Mouse (Mus musculus): ENCODE results near the gene Elavl1. TPM values are rescaled to one million over a fixed set of nuclear protein-coding genes. Genes with fewer than 3 reads are reported as not detected.

The Elavl1 gene
- polyA plus RNA-seq, 1 experiment from 2014 or later: 231 TPM

DNA sequence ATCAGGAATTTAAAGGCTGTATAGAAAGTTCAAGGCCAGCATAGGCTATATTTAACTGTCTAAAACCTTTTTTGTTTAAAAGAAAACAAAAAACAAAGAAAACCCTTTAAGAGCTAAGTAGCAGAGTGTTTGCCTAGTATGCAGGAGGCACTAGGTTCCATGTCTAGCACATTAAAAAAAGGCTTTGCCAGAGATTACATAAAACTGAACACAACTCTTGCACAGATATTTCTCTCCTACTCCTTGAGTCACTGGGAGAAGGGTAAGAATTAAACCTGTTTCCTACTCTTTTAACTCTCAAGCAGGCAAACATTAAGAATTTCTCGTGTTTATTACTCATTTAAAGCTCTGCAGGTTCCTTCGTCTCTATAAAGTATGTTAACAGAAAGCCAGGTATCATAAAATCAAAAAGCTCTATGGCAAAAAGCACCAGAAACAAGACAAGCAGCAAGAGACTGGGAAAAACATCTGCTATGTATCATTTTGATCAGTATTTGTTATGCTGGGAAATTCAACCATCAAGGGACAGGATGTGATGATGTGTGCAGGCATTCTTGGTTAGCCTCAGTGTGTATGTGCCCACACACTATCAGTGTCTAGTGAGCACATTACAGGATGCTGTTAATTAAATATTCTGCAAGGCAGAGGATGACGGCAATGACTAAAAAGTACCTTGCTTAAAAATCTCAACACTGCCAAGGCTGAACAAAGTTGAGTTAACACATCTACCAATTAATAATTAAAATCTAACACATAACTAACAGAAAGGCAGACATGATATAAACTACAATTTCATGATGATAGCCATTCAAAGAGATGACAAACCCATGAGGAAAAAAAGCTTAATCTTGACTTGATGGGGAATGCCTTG is 11.7 kb downstream of the Elavl1 start:
- Histone ChIP-seq H3K4me1 (ENCODE audit: insufficient read depth, low read length) (peaks cover 5% of the 10 kb centered on the region; the same call in 1 of the 2 replicates), H3K27ac (ENCODE audit: low read length) (no peak overlapping the region), H3K4me2 (replicated peaks; ENCODE audit: low read depth, low read length) (no peak overlapping the region), H3K9ac (replicated peaks; ENCODE audit: low read length) (no peak overlapping the region), H3K36me3 (ENCODE audit: insufficient read depth, low read length) (peaks cover 34% of the 10 kb centered on the region), H3K27me3 (ENCODE audit: insufficient read depth, low read length) (no peaks in the 10 kb centered on the region), H3K4me3 (ENCODE audit: low read length) (no peak overlapping the region), H3K9me3 (ENCODE audit: low read length) (no peaks in the 10 kb centered on the region)
- no peak for ATAC-seq (ENCODE audit: low FRiP score, low TSS enrichment)
- WGBS: 69% methylated on average over 3 of the region's 3 CpGs

DNA sequence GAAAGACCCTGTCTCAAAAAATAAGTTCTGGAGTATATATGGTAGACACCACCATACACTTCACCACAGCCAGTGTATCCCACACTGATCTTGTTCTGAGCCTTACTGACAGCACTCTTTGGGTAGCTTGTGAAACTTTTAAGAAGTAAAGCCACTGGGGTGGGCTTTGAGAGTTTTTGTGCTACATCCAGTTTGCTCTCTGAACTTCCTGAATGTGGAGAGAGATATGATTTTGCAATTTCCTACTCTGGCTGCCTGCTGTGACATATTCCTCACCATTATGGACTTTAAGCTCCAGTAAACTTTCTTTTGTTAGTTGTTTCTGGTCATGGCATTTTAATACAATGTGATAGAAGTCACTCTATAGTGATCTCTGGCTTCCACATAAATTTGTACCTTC is 13.1 kb downstream of the Elavl1 start:
- peaks cover 40% of the 10 kb centered on the region for H3K36me3 ChIP-seq (ENCODE audit: insufficient read depth, low read length)
- H3K4me2 ChIP-seq (replicated peaks; ENCODE audit: low read depth, low read length): no peak overlapping the region
- H3K9ac ChIP-seq (replicated peaks; ENCODE audit: low read length): no peak overlapping the region
- no peaks in the 10 kb centered on the region for H3K27me3 ChIP-seq (ENCODE audit: insufficient read depth, low read length)
- no peak overlapping the region for H3K4me3 ChIP-seq (ENCODE audit: low read length)
- no peak for ATAC-seq (ENCODE audit: low FRiP score, low TSS enrichment)
- H3K4me1 ChIP-seq (ENCODE audit: insufficient read depth, low read length): peaks cover 5% of the 10 kb centered on the region; the same call in 1 of the 2 replicates
- H3K9me3 ChIP-seq (ENCODE audit: low read length): no peaks in the 10 kb centered on the region
- H3K27ac ChIP-seq (ENCODE audit: low read length): no peak overlapping the region

DNA sequence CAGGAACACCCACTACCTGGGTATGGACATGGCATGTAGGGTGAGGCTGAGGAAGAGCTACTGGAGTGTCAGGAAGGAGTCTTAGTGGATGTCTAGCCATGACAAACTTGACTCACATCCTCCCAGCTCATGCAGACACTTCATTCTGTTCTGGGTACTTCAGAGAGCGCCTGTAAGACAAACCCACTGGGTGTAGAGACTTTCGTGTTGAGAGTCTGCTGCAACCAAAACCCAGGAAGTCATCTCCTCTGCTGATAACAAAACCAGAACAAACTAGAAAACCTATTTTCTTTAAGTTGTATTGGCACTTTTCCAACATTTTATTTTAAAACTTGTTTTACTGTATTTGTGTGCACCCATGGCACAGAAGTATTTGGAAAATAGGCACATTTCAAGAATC is 19.4 kb downstream of the Elavl1 start:
- Histone ChIP-seq H3K27ac (ENCODE audit: low read length) (no peak overlapping the region), H3K9me3 (ENCODE audit: low read length) (no peaks in the 10 kb centered on the region), H3K4me3 (ENCODE audit: low read length) (no peak overlapping the region), H3K9ac (replicated peaks; ENCODE audit: low read length) (no peak overlapping the region), H3K4me2 (replicated peaks; ENCODE audit: low read depth, low read length) (no peak overlapping the region), H3K4me1 (ENCODE audit: insufficient read depth, low read length) (no peaks in the 10 kb centered on the region), H3K36me3 (ENCODE audit: insufficient read depth, low read length) (peaks cover 75% of the 10 kb centered on the region), H3K27me3 (ENCODE audit: insufficient read depth, low read length) (no peaks in the 10 kb centered on the region)
- 91% methylated on average over 2 of the region's 2 CpGs for WGBS
- ATAC-seq (ENCODE audit: low FRiP score, low TSS enrichment): no peak

DNA sequence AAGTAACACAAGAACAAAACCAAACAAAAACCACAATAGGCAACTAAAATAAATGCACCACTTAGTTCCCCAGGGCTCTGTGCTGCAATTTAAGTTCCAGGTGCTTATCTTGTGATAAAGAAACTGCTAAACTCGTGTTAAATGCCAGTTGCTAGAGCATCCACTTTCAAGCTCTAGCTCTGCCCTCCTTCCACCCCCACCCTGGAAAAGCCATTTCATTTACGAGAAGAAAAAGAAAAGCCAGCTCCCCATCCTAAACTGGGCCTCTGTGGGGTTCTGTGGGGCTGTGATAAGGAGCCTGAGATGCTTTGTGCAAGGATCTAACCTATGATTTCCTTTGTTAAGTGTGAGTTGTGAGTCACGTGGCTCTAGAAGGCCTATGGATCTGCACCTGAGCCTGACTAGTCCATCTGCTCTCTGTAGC is 21.1 kb downstream of the Elavl1 start:
- Histone ChIP-seq H3K4me1 (ENCODE audit: insufficient read depth, low read length) (no peaks in the 10 kb centered on the region), H3K4me2 (replicated peaks; ENCODE audit: low read depth, low read length) (no peak overlapping the region), H3K4me3 (ENCODE audit: low read length) (no peak overlapping the region), H3K9me3 (ENCODE audit: low read length) (no peaks in the 10 kb centered on the region), H3K27ac (ENCODE audit: low read length) (no peak overlapping the region), H3K9ac (replicated peaks; ENCODE audit: low read length) (no peak overlapping the region), H3K36me3 (ENCODE audit: insufficient read depth, low read length) (peaks cover 72% of the 10 kb centered on the region), H3K27me3 (ENCODE audit: insufficient read depth, low read length) (no peaks in the 10 kb centered on the region)
- 87% methylated on average over 3 of the region's 3 CpGs for WGBS
- no peak for ATAC-seq (ENCODE audit: low FRiP score, low TSS enrichment)

DNA sequence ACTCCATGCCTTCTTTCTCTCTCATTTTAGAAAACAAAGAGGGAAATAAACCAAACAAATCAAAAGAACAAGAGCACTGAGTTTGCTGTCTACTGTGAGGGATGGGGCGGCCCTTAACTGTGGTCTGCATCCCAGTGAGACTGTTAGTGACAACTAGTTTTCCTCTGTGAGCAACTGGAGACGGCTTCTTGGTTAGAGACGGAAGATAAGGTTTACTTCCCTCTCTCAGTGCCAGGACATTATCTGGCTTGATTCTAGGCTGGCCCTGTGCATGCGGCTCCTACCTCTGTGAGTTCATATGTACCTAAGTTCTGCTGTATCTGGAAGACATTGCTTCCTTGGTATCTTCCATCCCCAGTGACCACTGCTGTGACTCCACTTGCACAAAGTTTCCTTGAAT is 27.4 kb downstream of the Elavl1 start:
- Histone ChIP-seq H3K4me2 (replicated peaks; ENCODE audit: low read depth, low read length) (no peak overlapping the region), H3K4me3 (ENCODE audit: low read length) (no peak overlapping the region), H3K9me3 (ENCODE audit: low read length) (no peaks in the 10 kb centered on the region), H3K4me1 (ENCODE audit: insufficient read depth, low read length) (no peaks in the 10 kb centered on the region), H3K36me3 (ENCODE audit: insufficient read depth, low read length) (peaks cover 82% of the 10 kb centered on the region), H3K27me3 (ENCODE audit: insufficient read depth, low read length) (no peaks in the 10 kb centered on the region), H3K9ac (replicated peaks; ENCODE audit: low read length) (no peak overlapping the region), H3K27ac (ENCODE audit: low read length) (no peak overlapping the region)
- no peak for ATAC-seq (ENCODE audit: low FRiP score, low TSS enrichment)
- WGBS: 94% methylated on average over 4 of the region's 4 CpGs

DNA sequence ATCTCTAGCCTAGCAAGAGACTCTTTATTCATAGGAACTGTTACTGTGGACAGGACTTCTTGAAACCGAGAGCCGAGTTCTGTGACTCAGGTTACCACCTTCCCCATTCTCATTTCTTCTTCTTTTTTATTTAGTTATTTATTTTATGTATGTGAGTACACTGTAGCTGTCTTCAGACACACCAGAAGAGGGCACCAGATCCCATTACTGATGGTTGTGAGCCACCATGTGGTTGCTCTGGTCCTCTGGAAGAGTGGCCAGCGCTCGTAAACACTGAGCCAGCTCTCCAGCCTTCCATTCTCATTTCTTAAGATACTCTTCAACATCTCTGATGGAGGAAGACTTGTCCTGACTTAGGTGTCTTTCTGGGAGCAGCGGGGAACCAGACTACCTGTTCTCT is 32.5 kb downstream of the Elavl1 start:
- no peak overlapping the region for H3K4me3 ChIP-seq (ENCODE audit: low read length)
- no peaks in the 10 kb centered on the region for H3K4me1 ChIP-seq (ENCODE audit: insufficient read depth, low read length)
- no peaks in the 10 kb centered on the region for H3K9me3 ChIP-seq (ENCODE audit: low read length)
- peaks cover 71% of the 10 kb centered on the region for H3K36me3 ChIP-seq (ENCODE audit: insufficient read depth, low read length)
- H3K4me2 ChIP-seq (replicated peaks; ENCODE audit: low read depth, low read length): no peak overlapping the region
- H3K27me3 ChIP-seq (ENCODE audit: insufficient read depth, low read length): no peaks in the 10 kb centered on the region
- H3K27ac ChIP-seq (ENCODE audit: low read length): no peak overlapping the region
- no peak for ATAC-seq (ENCODE audit: low FRiP score, low TSS enrichment)
- 84% methylated on average over 5 of the region's 5 CpGs for WGBS
- H3K9ac ChIP-seq (replicated peaks; ENCODE audit: low read length): no peak overlapping the region

DNA sequence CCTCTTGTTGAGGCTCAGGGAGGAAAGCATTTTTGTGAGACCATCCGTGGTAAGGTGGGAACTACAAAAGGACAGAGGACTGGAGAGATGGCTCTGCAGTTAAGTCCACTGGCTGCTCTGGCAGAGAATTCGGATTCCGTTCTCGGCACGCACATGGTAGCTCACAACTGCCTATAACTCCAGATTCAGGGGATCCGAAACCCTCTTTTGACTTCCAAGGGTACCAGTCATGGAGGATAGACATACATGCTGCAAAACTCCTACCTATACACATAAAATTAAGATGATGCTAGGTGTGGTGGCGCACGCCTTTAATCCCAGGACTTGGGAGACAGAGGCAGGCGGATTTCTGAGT is 49.1 kb downstream of the Elavl1 start:
- 31% methylated on average over 9 of the region's 9 CpGs for whole genome bisulfite sequencing
- Histone ChIP-seq H3K4me1 (ENCODE audit: insufficient read depth, low read length) (peaks cover 8% of the 10 kb centered on the region), H3K9ac (replicated peaks; ENCODE audit: low read length) (peak overlapping the region; percentile 89), H3K27ac (ENCODE audit: low read length) (peak overlapping the region; percentile 76), H3K36me3 (ENCODE audit: insufficient read depth, low read length) (peaks cover 16% of the 10 kb centered on the region), H3K27me3 (ENCODE audit: insufficient read depth, low read length) (no peaks in the 10 kb centered on the region), H3K4me3 (ENCODE audit: low read length) (peak overlapping the region; percentile 94), H3K9me3 (ENCODE audit: low read length) (no peaks in the 10 kb centered on the region), H3K4me2 (replicated peaks; ENCODE audit: low read depth, low read length) (peak overlapping the region; percentile 76)
- no peak for ATAC-seq (ENCODE audit: low FRiP score, low TSS enrichment)

DNA sequence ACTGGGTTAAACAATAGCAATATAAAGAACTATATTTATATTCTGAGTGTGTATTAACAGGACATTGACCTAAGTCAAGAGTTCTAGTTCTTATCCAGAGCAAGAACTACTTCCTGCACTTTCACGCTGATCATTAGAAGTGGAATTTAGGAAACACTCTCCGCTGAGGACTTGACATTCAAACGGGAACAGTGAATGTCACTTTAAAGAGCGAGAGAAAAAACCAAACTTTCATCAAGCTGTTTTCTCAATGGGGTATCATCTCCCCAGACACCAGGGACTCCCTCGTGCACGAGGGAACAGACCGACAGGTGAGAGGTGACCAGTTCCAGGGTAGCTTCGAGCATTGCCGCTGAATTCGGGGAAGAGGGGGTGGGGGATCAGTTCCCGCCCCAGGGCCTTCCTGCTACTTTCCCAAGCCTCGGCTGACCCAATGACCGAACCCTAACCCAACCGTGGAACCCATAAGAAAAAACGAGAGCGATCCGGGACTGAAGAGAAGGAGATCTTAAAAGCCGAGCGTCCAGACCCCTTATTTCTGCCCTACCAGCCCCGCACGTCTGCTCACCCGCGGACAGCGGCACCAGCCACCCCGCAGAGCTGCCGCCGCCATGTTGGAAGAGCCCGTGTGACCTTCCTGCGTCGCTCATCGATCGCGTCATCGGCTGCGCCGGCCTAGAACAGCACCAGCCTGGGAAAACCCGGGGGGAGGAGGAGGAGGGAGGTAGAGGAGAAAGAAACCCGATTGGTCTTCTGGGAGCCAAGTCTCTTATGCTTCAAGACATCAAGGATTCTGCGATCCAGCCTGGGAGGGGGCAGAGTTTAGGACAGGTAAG is 49.7 kb downstream of the Elavl1 start, which contains the start of gene Timm44:
Timm44 (minus strand) TSS at position 639 of the 836 bp plus-strand sequence.
- Histone ChIP-seq H3K4me1 (ENCODE audit: insufficient read depth, low read length) (peaks cover 8% of the 10 kb centered on the region), H3K4me3 (ENCODE audit: low read length) (peak within 1 kb of the TSS; percentile 94), H3K9me3 (ENCODE audit: low read length) (no peaks in the 10 kb centered on the region), H3K27ac (ENCODE audit: low read length) (peak within 1 kb of the TSS; percentile 76), H3K36me3 (ENCODE audit: insufficient read depth, low read length) (peaks cover 18% of the 10 kb centered on the region), H3K9ac (replicated peaks; ENCODE audit: low read length) (peak within 1 kb of the TSS; percentile 89), H3K27me3 (ENCODE audit: insufficient read depth, low read length) (no peaks in the 10 kb centered on the region), H3K4me2 (replicated peaks; ENCODE audit: low read depth, low read length) (peak within 1 kb of the TSS; percentile 76)
- WGBS: under 1% methylated on average over 39 of the region's 39 CpGs
- peak; percentile 96 for ATAC-seq (ENCODE audit: low FRiP score, low TSS enrichment)

DNA sequence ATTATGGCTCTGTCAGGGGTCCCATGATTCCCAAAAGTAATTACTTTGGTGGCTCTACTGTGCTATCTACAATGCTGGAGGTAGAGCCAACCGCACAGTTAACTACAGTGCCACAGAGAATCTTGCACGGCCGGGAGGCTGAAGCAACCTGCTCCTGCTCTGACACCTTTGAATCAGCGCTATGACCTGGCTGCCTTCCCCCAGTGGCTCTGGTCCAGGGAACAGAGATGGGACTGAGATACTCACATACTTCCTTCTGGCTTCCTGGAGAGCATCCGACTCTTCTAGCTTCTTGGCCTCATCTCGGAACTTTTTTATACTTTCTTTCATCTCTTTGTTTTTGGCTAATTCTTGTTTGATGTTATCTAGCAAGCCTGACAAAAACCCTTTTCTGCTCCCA is 55.6 kb downstream of the Elavl1 start:
- no peak overlapping the region for H3K4me2 ChIP-seq (replicated peaks; ENCODE audit: low read depth, low read length)
- 94% methylated on average over 6 of the region's 6 CpGs for WGBS
- no peak overlapping the region for H3K27ac ChIP-seq (ENCODE audit: low read length)
- H3K36me3 ChIP-seq (ENCODE audit: insufficient read depth, low read length): peaks cover 70% of the 10 kb centered on the region
- no peak overlapping the region for H3K9ac ChIP-seq (replicated peaks; ENCODE audit: low read length)
- no peaks in the 10 kb centered on the region for H3K27me3 ChIP-seq (ENCODE audit: insufficient read depth, low read length)
- H3K4me3 ChIP-seq (ENCODE audit: low read length): no peak overlapping the region
- H3K4me1 ChIP-seq (ENCODE audit: insufficient read depth, low read length): peaks cover 2% of the 10 kb centered on the region; the same call in 1 of the 2 replicates
- H3K9me3 ChIP-seq (ENCODE audit: low read length): no peaks in the 10 kb centered on the region
- ATAC-seq (ENCODE audit: low FRiP score, low TSS enrichment): no peak

DNA sequence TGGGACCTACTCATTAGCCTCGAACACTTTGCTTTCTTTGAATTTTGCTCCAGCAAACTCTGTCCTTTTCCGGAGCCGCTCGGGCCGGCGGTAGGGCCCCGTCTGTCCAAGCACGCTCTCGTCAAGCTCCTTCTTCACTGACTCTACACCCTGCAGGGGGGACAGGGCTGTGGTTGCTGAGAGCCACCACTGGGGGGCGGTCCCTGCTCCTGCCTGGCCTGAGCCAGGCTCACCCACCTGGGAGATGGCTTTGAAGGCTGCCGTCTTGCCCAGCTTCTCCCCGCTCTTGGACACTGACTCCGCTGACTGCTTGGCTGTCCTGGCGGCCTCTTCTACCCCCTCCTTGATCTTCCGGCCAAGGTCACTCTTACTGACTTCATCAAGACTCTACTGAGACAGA is 57.6 kb downstream of the Elavl1 start:
- no peak overlapping the region for H3K4me2 ChIP-seq (replicated peaks; ENCODE audit: low read depth, low read length)
- no peak overlapping the region for H3K27ac ChIP-seq (ENCODE audit: low read length)
- no peaks in the 10 kb centered on the region for H3K9me3 ChIP-seq (ENCODE audit: low read length)
- peaks cover 72% of the 10 kb centered on the region for H3K36me3 ChIP-seq (ENCODE audit: insufficient read depth, low read length)
- H3K27me3 ChIP-seq (ENCODE audit: insufficient read depth, low read length): no peaks in the 10 kb centered on the region
- WGBS: 83% methylated on average over 15 of the region's 15 CpGs
- H3K9ac ChIP-seq (replicated peaks; ENCODE audit: low read length): no peak overlapping the region
- peak; percentile 70 for ATAC-seq (ENCODE audit: low FRiP score, low TSS enrichment)
- H3K4me3 ChIP-seq (ENCODE audit: low read length): no peak overlapping the region
- H3K4me1 ChIP-seq (ENCODE audit: insufficient read depth, low read length): no peaks in the 10 kb centered on the region
